Mouse (Mus musculus) heart, postnatal 25 days (tissue): Measurements from ENCODE around the gene Atpaf1. TPM values are rescaled to one million over a fixed set of nuclear protein-coding genes. Genes with fewer than 3 reads are reported as not detected.

ENCODE experiments used
- DNase-seq: peaks from one replicate; pipeline ENCODE4 v3.0.0; 2022; ENCODE audit warnings: low spot score
- intact Hi-C: fragments of 180-260 bp; cut with DNase I; formaldehyde crosslinking; loops from one replicate; pipeline ENCODE4 v1.15.1; 2025
- total RNA-seq, 2 experiments: library from RNA; stranded (reverse); gene quantifications; 2 replicates each; pipeline ENCODE4 v1.2.3; 2021

Atpaf1 gene
- total RNA-seq, result 10 to 100 TPM; 78.8 to 79.6 TPM

GRCm38 (mm10) chr4:115784769-115785510, at the start of gene Atpaf1:
Gene Atpaf1 (plus strand): TSS chr4:115784812.
- intact Hi-C loops, result loop anchor here (5.0 kb wide), 1 partner anchor 48 kb away; the partner anchor contains the start of gene Efcab14
- DNase-seq, result peak; percentile 39

- intact Hi-C loops, result loop anchor here (5.0 kb wide), 4 partner anchors 52 to 167 kb away; partner anchors contain the start of gene Mob3c
- DNase-seq, result no peak
Measured at GRCm38 (mm10) chr4:115734867-115735266, 49.7 kb upstream of the Atpaf1 start.

- intact Hi-C loops, result loop anchor here (5.0 kb wide), 3 partner anchors 50 to 105 kb away; partner anchors contain the start of gene Mob3c
- DNase-seq, result peak; percentile 98
Measured at GRCm38 (mm10) chr4:115737551-115738041, 47.0 kb upstream of the Atpaf1 start, which contains the start of gene Efcab14. Gene Efcab14 (plus strand): TSS chr4:115737744.

GRCm38 (mm10) chr4:115738481-115738985, 46.1 kb upstream of the Atpaf1 start:
- no peak for DNase-seq
- intact Hi-C loops, result loop anchor here (5.0 kb wide), 3 partner anchors 49 to 104 kb away; partner anchors contain the start of gene Mob3c

- intact Hi-C loops, result no loop called here
- DNase-seq, result no peak
Measured at GRCm38 (mm10) chr4:115742658-115743057, 42.0 kb upstream of the Atpaf1 start.

GRCm38 (mm10) chr4:115743096-115743495, 41.5 kb upstream of the Atpaf1 start:
- intact Hi-C loops, result no loop called here
- no peak for DNase-seq

- intact Hi-C loops, result no loop called here
- DNase-seq, result no peak
Measured at GRCm38 (mm10) chr4:115748181-115748580, 36.4 kb upstream of the Atpaf1 start.

- no peak for DNase-seq
Measured at GRCm38 (mm10) chr4:115749336-115749735, 35.3 kb upstream of the Atpaf1 start.

GRCm38 (mm10) chr4:115754101-115754500, 30.5 kb upstream of the Atpaf1 start:
- intact Hi-C loops, result no loop called here
- DNase-seq, result no peak

More at GRCm38 (mm10) chr4:115749336-115749735, 35.3 kb upstream of the Atpaf1 start:
- intact Hi-C loops, result no loop called here

GRCm38 (mm10) chr4:115754851-115755250, 29.8 kb upstream of the Atpaf1 start:
- intact Hi-C loops, result no loop called here
- no peak for DNase-seq

- DNase-seq, result no peak
- intact Hi-C loops, result no loop called here
Measured at GRCm38 (mm10) chr4:115761206-115761605, 23.4 kb upstream of the Atpaf1 start.

GRCm38 (mm10) chr4:115764581-115764980, 20.0 kb upstream of the Atpaf1 start:
- DNase-seq, result no peak
- intact Hi-C loops, result no loop called here

GRCm38 (mm10) chr4:115767647-115768467, 16.8 kb upstream of the Atpaf1 start:
- no peak for DNase-seq
- intact Hi-C loops, result no loop called here

GRCm38 (mm10) chr4:115775056-115775455, 9.6 kb upstream of the Atpaf1 start:
- intact Hi-C loops, result no loop called here
- DNase-seq, result no peak

- intact Hi-C loops, result no loop called here
- DNase-seq, result no peak
Measured at GRCm38 (mm10) chr4:115777627-115778026, 7.0 kb upstream of the Atpaf1 start.

- intact Hi-C loops, result no loop called here
- no peak for DNase-seq
Measured at GRCm38 (mm10) chr4:115780269-115780668, 4.3 kb upstream of the Atpaf1 start.

- DNase-seq, result no peak
- intact Hi-C loops, result no loop called here
Measured at GRCm38 (mm10) chr4:115780918-115781317, 3.7 kb upstream of the Atpaf1 start, which contains the start of gene Tex38. Gene Tex38 (minus strand): TSS chr4:115781018.

GRCm38 (mm10) chr4:115782026-115782805, 2.4 kb upstream of the Atpaf1 start:
- intact Hi-C loops, result no loop called here
- no peak for DNase-seq

- no peak for DNase-seq
- intact Hi-C loops, result loop anchor here (5.0 kb wide), 1 partner anchor 48 kb away; the partner anchor contains the start of gene Efcab14
Measured at GRCm38 (mm10) chr4:115785511-115786034, 961 bp downstream of the Atpaf1 start.
